Mouse (Mus musculus) liver, embryonic 14.5 days (tissue): Measurements from ENCODE around the gene Igll1. TPM values are rescaled to one million over a fixed set of nuclear protein-coding genes. Genes with fewer than 3 reads are reported as not detected.

Source experiments
- ATAC-seq: fragments of 200-750 bp; cut with Nextera tagmentation; 2 replicates; pipeline ENCODE4 v1.8.0; 2017; ENCODE audit warnings: moderate number of reproducible peaks, mild to moderate bottlenecking, moderate library complexity; ENCODE audit not compliant: insufficient read depth
- DNase-seq, 3 experiments: peaks; one replicate each; pipeline ENCODE4 v3.0.0-alpha.2; 2012 to 2013; ENCODE audit warnings: low read depth in 3 of 3, low spot score in 3 of 3
- H3K27ac ChIP-seq: fragments of 300-500 bp; sonication (generic); 2 replicates; pipeline ENCODE4 v1.5.1; 2014; ENCODE audit warnings: moderate library complexity, mild to moderate bottlenecking, control low read depth, inconsistent platforms
- H3K27me3 ChIP-seq: fragments of 300-500 bp; sonication (generic); 2 replicates; pipeline ENCODE4 v1.6.1; 2014; ENCODE audit warnings: mild to moderate bottlenecking, low read length, moderate library complexity; ENCODE audit not compliant: control insufficient read depth, insufficient read depth
- H3K36me3 ChIP-seq: fragments of 300-500 bp; sonication (generic); replicated peaks from 2 replicates; pipeline ENCODE4 v1.6.1; 2014; ENCODE audit warnings: low read depth; ENCODE audit not compliant: control insufficient read depth, insufficient read depth
- H3K4me1 ChIP-seq, 2 experiments: fragments of 200-500 bp in 1 of 2; fragments of 300-500 bp in 1 of 2; sonication (generic) in 1 of 2; replicated peaks; 2 replicates each; pipeline ENCODE4 v1.6.1; 2012 to 2014; ENCODE audit warnings: antibody characterized with exemption in 1 of 2, inconsistent platforms in 1 of 2, low read length in 1 of 2; ENCODE audit not compliant: control insufficient read depth in 2 of 2, insufficient read depth in 2 of 2
- H3K4me2 ChIP-seq: fragments of 300-500 bp; sonication (generic); 2 replicates; pipeline ENCODE4 v1.6.1; 2014; ENCODE audit warnings: low read depth, mild to moderate bottlenecking, control low read depth, moderate library complexity
- H3K4me3 ChIP-seq, 2 experiments: fragments of 200-500 bp in 1 of 2; fragments of 300-500 bp in 1 of 2; sonication (generic) in 1 of 2; 2 replicates each; pipeline ENCODE4 v1.5.1; 2012 to 2014; ENCODE audit warnings: low read depth in 2 of 2, low read length in 2 of 2, mild to moderate bottlenecking in 2 of 2, control low read depth in 1 of 2, inconsistent platforms in 1 of 2, moderate library complexity in 1 of 2; ENCODE audit not compliant: insufficient read depth in 1 of 2
- H3K9ac ChIP-seq: fragments of 300-500 bp; sonication (generic); replicated peaks from 2 replicates; pipeline ENCODE4 v1.6.1; 2014; ENCODE audit warnings: mild to moderate bottlenecking, control low read depth, moderate library complexity
- H3K9me3 ChIP-seq: fragments of 300-500 bp; sonication (generic); 2 replicates; pipeline ENCODE4 v1.6.1; 2016; ENCODE audit warnings: low read length, mixed read lengths; ENCODE audit not compliant: control insufficient read depth
- CTCF ChIP-seq: IDR thresholded peaks from 2 replicates; pipeline ENCODE4 v1.5.1; 2016; ENCODE audit warnings: antibody characterized with exemption, low read depth, control low read depth
- EP300 ChIP-seq: IDR thresholded peaks from 2 replicates; pipeline ENCODE4 v1.6.1; 2016; ENCODE audit warnings: antibody characterized with exemption, low read depth
- WGBS: fragments of 180-500 bp; shearing (Covaris S2); extraction: QIAGEN DNeasy Blood & Tissue Kit; methylation state at CpG from one replicate; pipeline ENCODE4 v1.1.7; 2014; ENCODE audit not compliant: insufficient replicate concordance; 5-methylcytosine and 5-hydroxymethylcytosine counted together
- polyA plus RNA-seq, 2 experiments: library from polyadenylated mRNA; depleted of rRNA in 1 of 2; stranded (reverse) in 1 of 2; unstranded in 1 of 2; fragments of >200 nt; fragmentation: Nextera tagmentation in 1 of 2; extraction: Ambion mirVana in 1 of 2; gene quantifications; 2 replicates each; pipeline versions ENCODE4 v1.2.1 to v1.2.3; 2012 to 2014

Gene Igll1
- polyA plus RNA-seq, 2 experiments = 1.4 to 2.7 TPM

DNA sequence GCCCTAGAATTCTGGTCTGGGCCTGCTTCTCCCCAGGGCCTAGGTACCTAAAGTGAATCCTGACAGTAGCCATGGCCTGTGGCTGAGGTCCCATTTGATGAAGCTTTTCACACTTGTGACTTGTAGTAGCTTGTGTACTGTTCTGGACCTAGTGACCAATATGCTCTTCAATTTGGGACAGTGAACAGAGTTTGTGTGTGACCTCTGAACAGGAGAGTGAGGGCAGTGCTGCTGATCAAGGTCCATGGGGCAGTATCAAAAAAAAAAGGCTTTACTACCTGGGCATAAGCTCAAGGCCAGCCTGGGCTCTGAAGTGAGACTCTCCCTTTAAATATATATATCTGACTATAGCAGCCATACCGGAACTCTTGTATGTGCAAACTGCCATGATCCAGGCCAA is 24.6 kb upstream of the Igll1 start:
- H3K4me2 ChIP-seq = no peak overlapping the region
- no peaks in the 10 kb centered on the region for H3K27me3 ChIP-seq
- peaks cover 53% of the 10 kb centered on the region for H3K36me3 ChIP-seq
- TF ChIP-seq EP300 (no peak), CTCF (no peak)
- no peak for DNase-seq
- no peak for ATAC-seq
- H3K4me1 ChIP-seq = no peaks in the 10 kb centered on the region
- H3K27ac ChIP-seq = no peak overlapping the region
- WGBS = 89% methylated on average over 1 of the region's 1 CpGs
- no peaks in the 10 kb centered on the region for H3K9me3 ChIP-seq
- no peak overlapping the region for H3K9ac ChIP-seq
- H3K4me3 ChIP-seq = no peak overlapping the region

DNA sequence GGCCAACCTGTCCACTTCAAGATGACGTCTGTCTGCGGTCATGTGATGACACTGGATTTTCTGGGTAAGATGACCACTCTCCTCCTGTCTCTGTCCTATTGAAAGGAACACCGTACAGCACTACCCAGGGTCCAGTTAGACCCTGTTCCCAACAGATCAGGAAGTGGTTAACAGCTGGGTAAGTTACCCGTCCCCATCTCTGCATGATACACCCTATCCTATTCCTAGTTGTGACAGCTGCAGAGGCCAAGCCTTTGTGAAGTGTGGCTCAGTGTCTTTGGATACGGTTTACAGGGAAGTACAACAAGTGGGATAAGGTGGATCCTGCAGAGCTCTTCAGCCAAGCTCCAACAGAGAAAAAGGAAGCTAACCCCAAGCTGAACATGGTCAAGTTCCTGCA is 15.2 kb upstream of the Igll1 start:
- 68% methylated on average over 5 of the region's 5 CpGs for WGBS
- H3K36me3 ChIP-seq = peaks cover 51% of the 10 kb centered on the region

DNA sequence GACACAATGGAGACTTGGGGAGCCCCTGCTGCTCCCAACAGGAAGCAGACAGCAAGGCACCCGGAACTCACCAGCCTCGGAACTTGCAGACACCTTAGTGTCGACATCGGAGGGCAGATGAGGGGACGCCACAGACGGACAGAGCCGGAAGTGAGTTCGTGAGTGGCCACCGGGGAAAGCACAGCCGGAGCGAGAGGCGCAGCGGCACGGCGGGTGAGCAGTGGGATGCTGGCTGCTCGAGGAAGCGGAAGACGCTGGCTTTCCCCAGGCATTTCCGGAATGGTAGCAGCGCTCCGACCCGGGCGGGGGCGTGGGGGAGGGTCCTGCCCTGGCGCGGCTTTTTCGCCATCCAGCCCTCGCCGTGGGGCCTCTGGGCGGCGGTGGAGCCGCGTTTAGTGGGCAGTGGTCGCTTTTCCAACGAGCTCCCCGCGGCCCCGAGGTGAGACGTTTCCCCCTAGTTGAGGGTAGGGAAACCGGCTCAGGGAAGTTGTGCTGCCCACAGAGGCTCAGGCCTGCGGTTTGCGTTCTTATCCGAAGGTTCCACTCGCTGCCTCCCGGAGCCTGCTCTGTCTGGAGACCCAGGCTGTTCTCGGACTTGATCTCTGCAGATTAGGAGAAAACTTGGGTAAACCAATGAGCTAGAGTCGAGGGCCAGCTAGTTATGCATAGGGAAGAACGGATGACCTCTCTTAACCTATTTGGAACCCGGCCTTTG is 7.0 kb upstream of the Igll1 start, which contains the start of the genes Top3b and Vpreb1:
Gene Top3b, plus strand, starts transcription at position 120 of the 715 bp plus-strand sequence.
Gene Vpreb1, minus strand, starts transcription at position 227 of the 715 bp plus-strand sequence.
- Histone ChIP-seq H3K27ac (peak within 1 kb of the TSS; percentile 85), H3K9me3 (no peaks in the 10 kb centered on the region), H3K4me3 (peak within 1 kb of the TSS; percentile 69 to 97), H3K4me2 (peak within 1 kb of the TSS; percentile 67), H3K9ac (peak within 1 kb of the TSS; percentile 95), H3K36me3 (peaks cover 1% of the 10 kb centered on the region), H3K4me1 (peaks cover 0 to 5% of the 10 kb centered on the region in 2 experiments; a peak in 2 of 4 replicates), H3K27me3 (no peaks in the 10 kb centered on the region)
- WGBS = under 1% methylated on average over 48 of the region's 49 CpGs
- TF ChIP-seq EP300 (no peak), CTCF (peak; percentile 51)
- peak; percentile 94 for ATAC-seq
- peak; percentile 85 to 89 (median 86) for DNase-seq

More for the DNA sequence above, 15.2 kb upstream of the Igll1 start:
- Histone ChIP-seq H3K4me3 (no peak overlapping the region), H3K9me3 (no peaks in the 10 kb centered on the region), H3K4me2 (no peak overlapping the region), H3K27ac (no peak overlapping the region), H3K27me3 (no peaks in the 10 kb centered on the region), H3K9ac (no peak overlapping the region), H3K4me1 (no peaks in the 10 kb centered on the region)
- TF ChIP-seq EP300 (no peak), CTCF (no peak)
- ATAC-seq (no peak), DNase-seq (no peak)

DNA sequence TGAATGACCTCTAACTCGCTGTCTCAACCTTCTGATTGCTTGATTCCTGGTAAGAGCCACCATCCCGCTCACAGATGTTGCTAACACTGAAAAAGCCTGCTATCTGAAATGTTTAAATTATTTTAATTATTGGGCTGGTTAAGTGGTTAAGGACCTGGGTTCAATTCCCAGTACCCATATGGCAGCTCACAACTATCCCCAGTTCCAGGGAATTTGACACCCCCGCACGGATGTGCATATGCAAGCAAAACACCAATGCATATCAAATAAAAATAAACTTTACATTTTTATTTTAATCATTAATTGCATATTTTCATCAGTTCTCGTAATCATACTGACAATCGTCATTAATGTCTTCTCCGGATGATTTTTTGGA is 6.4 kb upstream of the Igll1 start:
- TF ChIP-seq CTCF (no peak), EP300 (no peak)
- DNase-seq (no peak), ATAC-seq (no peak)
- H3K4me3 ChIP-seq = peak overlapping the region; percentile 69 to 97
- peak overlapping the region; percentile 67 for H3K4me2 ChIP-seq
- H3K4me1 ChIP-seq = peaks cover 0 to 5% of the 10 kb centered on the region in 2 experiments; a peak in 2 of 4 replicates
- H3K27ac ChIP-seq = no peak overlapping the region
- no peaks in the 10 kb centered on the region for H3K36me3 ChIP-seq
- H3K27me3 ChIP-seq = no peaks in the 10 kb centered on the region
- WGBS = 32% methylated on average over 7 of the region's 7 CpGs
- H3K9ac ChIP-seq = peak overlapping the region; percentile 95
- no peaks in the 10 kb centered on the region for H3K9me3 ChIP-seq

DNA sequence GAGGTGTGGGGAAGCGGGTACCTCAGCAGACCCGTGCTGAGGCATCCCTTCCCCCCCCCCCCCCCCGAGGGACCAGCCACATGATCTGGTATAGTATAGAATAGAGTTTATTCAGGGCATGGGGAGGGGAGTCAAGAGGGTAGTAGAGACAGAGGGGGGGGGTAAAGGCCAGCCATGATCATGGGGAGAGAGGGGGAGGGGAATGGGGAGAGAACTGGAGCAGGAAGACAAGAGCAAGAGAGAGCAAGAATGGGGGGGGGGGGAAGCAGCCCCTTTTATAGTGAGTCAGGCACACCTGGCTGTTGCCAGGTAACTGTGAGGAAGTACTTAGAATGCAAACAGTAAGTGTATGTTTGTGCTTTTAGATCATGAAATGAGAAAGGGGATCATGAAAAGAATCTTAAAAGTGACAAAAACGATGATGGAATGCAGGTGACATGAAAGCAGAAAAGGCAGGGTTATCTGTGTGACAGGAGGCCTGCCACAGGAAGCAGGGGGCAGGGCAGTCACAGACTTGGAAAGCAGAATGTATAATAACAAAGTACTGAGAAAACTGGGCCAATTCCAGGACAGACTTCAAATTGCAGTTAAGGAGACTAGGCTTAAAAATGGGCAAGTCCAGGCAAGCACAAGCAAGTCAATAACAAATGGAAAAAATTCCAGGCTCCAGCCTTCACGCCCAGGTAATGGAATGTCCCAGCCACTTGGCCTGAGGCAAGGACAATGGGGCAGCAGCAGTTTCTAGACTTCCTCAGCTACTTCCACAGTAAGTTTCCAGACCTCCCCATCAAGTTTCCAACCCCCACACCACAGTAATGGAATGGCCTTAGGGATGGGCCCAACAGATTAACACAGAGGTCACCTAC is 2.1 kb upstream of the Igll1 start:
- Histone ChIP-seq H3K27me3 (no peaks in the 10 kb centered on the region), H3K4me2 (no peak overlapping the region), H3K27ac (no peak overlapping the region), H3K4me3 (no peak overlapping the region), H3K36me3 (no peaks in the 10 kb centered on the region), H3K9me3 (no peaks in the 10 kb centered on the region), H3K4me1 (peaks cover 0 to 3% of the 10 kb centered on the region in 2 experiments; a peak in 1 of 4 replicates), H3K9ac (no peak overlapping the region)
- TF ChIP-seq CTCF = no peak
- TF ChIP-seq EP300 = no peak
- ATAC-seq = no peak
- no peak for DNase-seq
- 21% methylated on average over 4 of the region's 5 CpGs for WGBS
